Mouse (Mus musculus) frontal cortex, postnatal 36 days (tissue): ENCODE data around the gene Pax7.

Experiments used
- DNase-seq, 2 experiments: peaks; one replicate each; pipeline ENCODE4 v3.0.0; 2022; ENCODE audit warnings: low spot score in 2 of 2

The Pax7 gene

GRCm38 (mm10) chr4:139830581-139831387, 2.5 kb downstream of the Pax7 start:
- DNase-seq = no peak

- no peak for DNase-seq
Observed at GRCm38 (mm10) chr4:139830053-139830452, 3.3 kb downstream of the Pax7 start.

GRCm38 (mm10) chr4:139828871-139829590, 4.3 kb downstream of the Pax7 start:
- no peak for DNase-seq

- no peak for DNase-seq
Observed at GRCm38 (mm10) chr4:139828283-139828678, 5.0 kb downstream of the Pax7 start.

GRCm38 (mm10) chr4:139827501-139828282, 5.6 kb downstream of the Pax7 start:
- DNase-seq = no peak

- no peak for DNase-seq
Observed at GRCm38 (mm10) chr4:139826231-139826630, 7.1 kb downstream of the Pax7 start.

- DNase-seq = no peak
Observed at GRCm38 (mm10) chr4:139825326-139826112, 7.8 kb downstream of the Pax7 start.

GRCm38 (mm10) chr4:139824572-139825325, 8.6 kb downstream of the Pax7 start:
- no peak for DNase-seq

GRCm38 (mm10) chr4:139823870-139824472, 9.4 kb downstream of the Pax7 start:
- DNase-seq = no peak

GRCm38 (mm10) chr4:139823138-139823869, 10.0 kb downstream of the Pax7 start:
- no peak for DNase-seq

- no peak for DNase-seq
Observed at GRCm38 (mm10) chr4:139822214-139823137, 10.9 kb downstream of the Pax7 start.

GRCm38 (mm10) chr4:139821491-139822160, 11.7 kb downstream of the Pax7 start:
- DNase-seq = no peak

- DNase-seq = no peak
Observed at GRCm38 (mm10) chr4:139821071-139821470, 12.3 kb downstream of the Pax7 start.

- no peak for DNase-seq
Observed at GRCm38 (mm10) chr4:139819411-139820030, 13.8 kb downstream of the Pax7 start.

- no peak for DNase-seq
Observed at GRCm38 (mm10) chr4:139818163-139818562, 15.2 kb downstream of the Pax7 start.

- DNase-seq = no peak
Observed at GRCm38 (mm10) chr4:139813371-139813960, 19.9 kb downstream of the Pax7 start.

- DNase-seq = no peak
Observed at GRCm38 (mm10) chr4:139811901-139812300, 21.4 kb downstream of the Pax7 start.
